Mouse (Mus musculus): Measurements from ENCODE around the gene Atp8b3. TPM values are rescaled to one million over a fixed set of nuclear protein-coding genes. Genes with fewer than 3 reads are reported as not detected.
A peak's percentile ranks its signal among the peaks of the same experiment; 100 is the strongest.

Atp8b3 gene
- polyA plus RNA-seq, 1 experiment from 2014 or later = 0.05 TPM

GRCm38 (mm10) chr10:80481002-80481401, 57.9 kb downstream of the Atp8b3 start:
- peaks cover 82% of the 10 kb centered on the region for H3K27me3 ChIP-seq
- H3K4me2 ChIP-seq = no peak overlapping the region
- no peak for ATAC-seq (ENCODE audit: borderline replicate concordance, extremely low read depth, low FRiP score, low TSS enrichment)
- no peak overlapping the region for H3K9ac ChIP-seq
- 14% methylated on average over 5 of the region's 5 CpGs for WGBS
- no peaks in the 10 kb centered on the region for H3K36me3 ChIP-seq
- H3K4me1 ChIP-seq = peaks cover 10% of the 10 kb centered on the region; the same call in 1 of the 2 replicates
- no peaks in the 10 kb centered on the region for H3K9me3 ChIP-seq
- H3K4me3 ChIP-seq = no peak overlapping the region
- H3K27ac ChIP-seq = no peak overlapping the region

DNA sequence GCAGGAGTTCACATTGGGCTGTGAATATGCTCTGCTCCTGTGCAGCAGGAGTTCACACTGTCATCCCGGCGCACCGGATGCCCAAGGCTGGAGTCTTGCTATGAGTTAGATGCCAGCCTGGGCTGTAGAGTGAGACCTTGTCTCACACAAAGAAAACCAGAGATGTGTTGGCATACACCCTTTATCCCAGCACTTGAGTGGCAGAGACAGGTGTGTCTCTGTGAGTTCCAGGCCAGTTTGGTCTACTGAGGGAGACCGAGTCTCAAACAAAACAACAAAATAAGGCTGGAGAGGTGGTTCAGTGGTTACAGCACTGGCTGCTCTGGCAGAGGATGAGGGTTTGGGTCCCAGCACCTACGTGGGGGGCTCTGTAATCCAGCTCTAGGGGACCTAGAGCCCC, 60.4 kb downstream of the Atp8b3 start:
- H3K4me2 ChIP-seq = no peak overlapping the region
- peaks cover 14% of the 10 kb centered on the region for H3K4me1 ChIP-seq
- no peaks in the 10 kb centered on the region for H3K9me3 ChIP-seq
- no peak overlapping the region for H3K9ac ChIP-seq
- H3K4me3 ChIP-seq = no peak overlapping the region
- no peak for ATAC-seq (ENCODE audit: borderline replicate concordance, extremely low read depth, low FRiP score, low TSS enrichment)
- 73% methylated on average over 5 of the region's 5 CpGs for WGBS
- H3K36me3 ChIP-seq = no peaks in the 10 kb centered on the region
- H3K27me3 ChIP-seq = peaks cover 62% of the 10 kb centered on the region
- H3K27ac ChIP-seq = no peak overlapping the region

GRCm38 (mm10) chr10:80475290-80475959, 63.5 kb downstream of the Atp8b3 start:
- H3K27ac ChIP-seq = no peak overlapping the region
- peak; percentile 88 for ATAC-seq (ENCODE audit: borderline replicate concordance, extremely low read depth, low FRiP score, low TSS enrichment)

More at GRCm38 (mm10) chr10:80475290-80475959, 63.5 kb downstream of the Atp8b3 start:
- H3K36me3 ChIP-seq = no peaks in the 10 kb centered on the region
- peak overlapping the region; percentile 47 for H3K9ac ChIP-seq
- peaks cover 62% of the 10 kb centered on the region for H3K27me3 ChIP-seq
- H3K9me3 ChIP-seq = no peaks in the 10 kb centered on the region
- H3K4me2 ChIP-seq = peak overlapping the region; percentile 89
- H3K4me1 ChIP-seq = peaks cover 4% of the 10 kb centered on the region; the same call in 1 of the 2 replicates
- 1% methylated on average over 53 of the region's 58 CpGs for WGBS
- peak overlapping the region; percentile 58 for H3K4me3 ChIP-seq

Other genes with a start within 250 kb of the Atp8b3 start
- gene Rps15, start 246.7 kb downstream of the Atp8b3 start, polyA plus RNA-seq (2015; fragmentation: Nextera tagmentation; extraction: Ambion mirVana) = 907 and 974 TPM in 2 replicates
- 0.59 and 1.3 TPM in 2 replicates for gene Apc2, start 243.1 kb downstream of the Atp8b3 start, polyA plus RNA-seq (2015; fragmentation: Nextera tagmentation; extraction: Ambion mirVana)
- 47.7 and 51.9 TPM in 2 replicates for gene 2310011J03Rik, start 218.6 kb downstream of the Atp8b3 start, polyA plus RNA-seq (2015; fragmentation: Nextera tagmentation; extraction: Ambion mirVana)
- gene Pcsk4, start 209.6 kb downstream of the Atp8b3 start, polyA plus RNA-seq (2015; fragmentation: Nextera tagmentation; extraction: Ambion mirVana) = 3.4 and 4.0 TPM in 2 replicates
- 13.8 and 14.2 TPM in 2 replicates for gene Reep6, start 209.2 kb downstream of the Atp8b3 start, polyA plus RNA-seq (2015; fragmentation: Nextera tagmentation; extraction: Ambion mirVana)
- gene Adamtsl5, start 190.7 kb downstream of the Atp8b3 start, polyA plus RNA-seq (2015; fragmentation: Nextera tagmentation; extraction: Ambion mirVana) = 2.5 and 3.4 TPM in 2 replicates
- 0.74 and 1.0 TPM in 2 replicates for gene Plk5, start 182.7 kb downstream of the Atp8b3 start, polyA plus RNA-seq (2015; fragmentation: Nextera tagmentation; extraction: Ambion mirVana)
- 7.9 and 9.6 TPM in 2 replicates for gene Mex3d, start 151.5 kb downstream of the Atp8b3 start, polyA plus RNA-seq (2015; fragmentation: Nextera tagmentation; extraction: Ambion mirVana)
- gene Mbd3, start 139.6 kb downstream of the Atp8b3 start, polyA plus RNA-seq (2015; fragmentation: Nextera tagmentation; extraction: Ambion mirVana) = 276 and 277 TPM in 2 replicates
- gene Uqcr11, start 132.3 kb downstream of the Atp8b3 start, polyA plus RNA-seq (2015; fragmentation: Nextera tagmentation; extraction: Ambion mirVana) = 628 and 681 TPM in 2 replicates
- 122 and 126 TPM in 2 replicates for gene Tcf3, start 105.5 kb downstream of the Atp8b3 start, polyA plus RNA-seq (2015; fragmentation: Nextera tagmentation; extraction: Ambion mirVana)
- not detected in 2 replicates for gene Onecut3, start 44.3 kb downstream of the Atp8b3 start, polyA plus RNA-seq (2015; fragmentation: Nextera tagmentation; extraction: Ambion mirVana)
- gene Rexo1, start 22.4 kb upstream of the Atp8b3 start, polyA plus RNA-seq (2015; fragmentation: Nextera tagmentation; extraction: Ambion mirVana) = 25.0 and 25.8 TPM in 2 replicates
- gene Klf16, start 38.2 kb upstream of the Atp8b3 start, polyA plus RNA-seq (2015; fragmentation: Nextera tagmentation; extraction: Ambion mirVana) = 10.1 and 10.2 TPM in 2 replicates
- gene Abhd17a, start 51.2 kb upstream of the Atp8b3 start, polyA plus RNA-seq (2015; fragmentation: Nextera tagmentation; extraction: Ambion mirVana) = 122 and 133 TPM in 2 replicates
- gene Scamp4, start 63.7 kb upstream of the Atp8b3 start, polyA plus RNA-seq (2015; fragmentation: Nextera tagmentation; extraction: Ambion mirVana) = 79.0 and 84.8 TPM in 2 replicates
- 9.1 TPM in 2 replicates for gene Adat3, start 63.8 kb upstream of the Atp8b3 start, polyA plus RNA-seq (2015; fragmentation: Nextera tagmentation; extraction: Ambion mirVana)
- 3.2 and 5.1 TPM in 2 replicates for gene Gm49322, start 66.9 kb upstream of the Atp8b3 start, polyA plus RNA-seq (2015; fragmentation: Nextera tagmentation; extraction: Ambion mirVana)
- gene Csnk1g2, start 83.7 kb upstream of the Atp8b3 start, polyA plus RNA-seq (2015; fragmentation: Nextera tagmentation; extraction: Ambion mirVana) = 142 and 152 TPM in 2 replicates
- gene Btbd2, start 117.9 kb upstream of the Atp8b3 start, polyA plus RNA-seq (2015; fragmentation: Nextera tagmentation; extraction: Ambion mirVana) = 83.0 and 85.2 TPM in 2 replicates
- 99.8 and 104 TPM in 2 replicates for gene Mknk2, start 139.0 kb upstream of the Atp8b3 start, polyA plus RNA-seq (2015; fragmentation: Nextera tagmentation; extraction: Ambion mirVana)
- gene Mob3a, start 162.9 kb upstream of the Atp8b3 start, polyA plus RNA-seq (2015; fragmentation: Nextera tagmentation; extraction: Ambion mirVana) = 44.5 and 44.7 TPM in 2 replicates
- gene Izumo4, start 163.1 kb upstream of the Atp8b3 start, polyA plus RNA-seq (2015; fragmentation: Nextera tagmentation; extraction: Ambion mirVana) = 19.8 and 23.0 TPM in 2 replicates
- gene Ap3d1, start 203.1 kb upstream of the Atp8b3 start, polyA plus RNA-seq (2015; fragmentation: Nextera tagmentation; extraction: Ambion mirVana) = 68.2 and 72.4 TPM in 2 replicates
- 15.5 and 18.3 TPM in 2 replicates for gene Dot1l, start 216.1 kb upstream of the Atp8b3 start, polyA plus RNA-seq (2015; fragmentation: Nextera tagmentation; extraction: Ambion mirVana)

Measured in lung, embryonic 15.5 days (tissue).